Mouse (Mus musculus): ENCODE results near the gene Atp6v0e2. TPM values are rescaled to one million over a fixed set of nuclear protein-coding genes. Genes with fewer than 3 reads are reported as not detected.

Atp6v0e2 gene
- total and polyA plus RNA-seq, 3 experiments, result not detected

DNA sequence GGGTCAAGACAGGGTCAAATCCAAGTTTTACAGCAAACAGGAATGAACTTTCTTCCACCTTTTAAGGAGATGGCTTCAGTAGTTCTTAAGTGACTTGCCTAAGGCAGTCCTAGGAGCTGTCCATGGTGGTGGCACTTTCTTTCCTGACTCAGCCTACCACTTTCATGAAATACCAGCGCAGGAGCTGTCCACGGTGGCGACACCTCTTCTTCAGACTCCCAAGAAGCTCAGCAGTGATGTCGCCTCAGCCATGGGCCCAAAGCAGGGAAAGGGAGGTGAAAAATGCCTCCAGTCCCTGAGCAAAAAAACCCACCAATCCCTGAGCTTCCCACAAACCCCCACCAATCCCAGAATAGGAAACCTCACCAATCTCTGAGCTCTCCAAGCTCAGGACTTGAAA, 15.5 kb downstream of the Atp6v0e2 start:
- Histone ChIP-seq H3K4me1 (ENCODE audit: control insufficient read depth in 1 of 2, insufficient read depth in 2 of 2) (peaks cover 4 to 14% of the 10 kb centered on the region in 2 experiments), H3K79me2 (replicated peaks; ENCODE audit: control insufficient read depth, extremely low read depth, insufficient read depth, poor library complexity, severe bottlenecking) (no peaks in the 10 kb centered on the region), H3K27ac (ENCODE audit: insufficient read depth, low read depth) (no peak overlapping the region), H3K4me2 (ENCODE audit: insufficient read depth, low read depth, poor library complexity, severe bottlenecking) (no peak overlapping the region), H3K9me3 (replicated peaks; ENCODE audit: low read length) (no peaks in the 10 kb centered on the region), H3K36me3 (replicated peaks in 1 of 2; ENCODE audit: control insufficient read depth in 1 of 2, insufficient read depth in 1 of 2, low read length in 1 of 2) (peaks cover 0 to 7% of the 10 kb centered on the region in 2 experiments), H3K27me3 (replicated peaks) (peaks cover 41% of the 10 kb centered on the region), H3K4me3 (replicated peaks in 1 of 3; ENCODE audit: low read depth in 2 of 3, low read length in 2 of 3, poor library complexity in 1 of 3) (no peak overlapping the region), H3K9ac (ENCODE audit: insufficient read depth, low read depth) (no peak overlapping the region)
- dilution Hi-C loops (cut with MboI; ENCODE audit: extremely low pct_ligation_motif_present, extremely low pct_unique_long_range_greater_than_20kb, low sequenced_read_pairs), result no loop called here
- in situ Hi-C loops (cut with MboI; ENCODE audit: low pct_ligation_motif_present, low pct_unique_long_range_greater_than_20kb, low sequenced_read_pairs), result no loop called here
- TF ChIP-seq JUND (conservative IDR thresholded peaks at IDR 0.05; ENCODE audit: low read depth, low read length) (no peak), CTCF (conservative IDR thresholded peaks at IDR 0.05 in 1 of 2, IDR thresholded peaks at IDR 0.05 in 1 of 2; ENCODE audit: low read depth in 2 of 2, low read length in 2 of 2) (no peak), MXI1 (IDR thresholded peaks at IDR 0.05; ENCODE audit: low read depth, low read length) (peak; percentile 94), SIN3A (IDR thresholded peaks at IDR 0.05; ENCODE audit: low read length) (peak; percentile 98), UBTF (IDR thresholded peaks at IDR 0.05; ENCODE audit: low read depth, low read length) (no peak)
- peak; percentile 73 for DNase-seq (ENCODE audit: extremely low read depth)

DNA sequence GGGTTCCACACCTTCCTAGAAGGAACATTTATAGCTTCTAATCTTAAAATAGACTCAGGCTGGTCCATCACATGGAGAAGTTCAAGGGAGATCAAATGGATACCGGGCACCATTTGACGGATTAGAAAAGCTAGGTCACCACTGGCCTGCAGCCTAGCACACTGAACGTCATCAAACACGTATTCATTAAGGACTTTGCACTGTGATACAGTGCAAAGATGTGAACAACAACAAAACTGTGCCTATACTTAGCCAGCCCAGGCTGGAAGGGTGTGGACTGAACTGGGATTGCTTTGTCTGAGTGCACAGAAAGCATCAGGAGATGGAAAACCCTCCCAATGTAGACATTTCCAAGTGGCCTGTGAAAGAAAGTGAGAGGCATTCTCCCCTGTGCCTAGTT, 16.4 kb downstream of the Atp6v0e2 start:
- H3K9me3 ChIP-seq (replicated peaks; ENCODE audit: low read length), result no peaks in the 10 kb centered on the region
- no peaks in the 10 kb centered on the region for H3K79me2 ChIP-seq (replicated peaks; ENCODE audit: control insufficient read depth, extremely low read depth, insufficient read depth, poor library complexity, severe bottlenecking)
- H3K4me1 ChIP-seq (ENCODE audit: control insufficient read depth in 1 of 2, insufficient read depth in 2 of 2), result peaks cover 4 to 14% of the 10 kb centered on the region in 2 experiments
- no peak for TF ChIP-seq SMC3 (IDR thresholded peaks at IDR 0.05; ENCODE audit: low read depth, low read length)
- TF ChIP-seq MEF2A (IDR thresholded peaks at IDR 0.05; ENCODE audit: borderline replicate concordance, low read depth, low read length), result no peak
- TF ChIP-seq NELFE (IDR thresholded peaks at IDR 0.05; ENCODE audit: low read depth, low read length), result no peak
- TF ChIP-seq ZNF384 (IDR thresholded peaks at IDR 0.05; ENCODE audit: low read depth, low read length), result no peak
- H3K36me3 ChIP-seq (replicated peaks in 1 of 2; ENCODE audit: control insufficient read depth in 1 of 2, insufficient read depth in 1 of 2, low read length in 1 of 2), result peaks cover 0 to 8% of the 10 kb centered on the region in 2 experiments
- in situ Hi-C loops (cut with MboI; ENCODE audit: low pct_ligation_motif_present, low pct_unique_long_range_greater_than_20kb, low sequenced_read_pairs), result no loop called here
- no peak for DNase-seq (ENCODE audit: extremely low read depth)
- H3K27ac ChIP-seq (ENCODE audit: insufficient read depth, low read depth), result no peak overlapping the region
- H3K4me2 ChIP-seq (ENCODE audit: insufficient read depth, low read depth, poor library complexity, severe bottlenecking), result peak overlapping the region; percentile 83
- H3K27me3 ChIP-seq (replicated peaks), result peaks cover 32% of the 10 kb centered on the region
- peak overlapping the region; percentile 74; the same call in 1 of the 2 replicates for H3K9ac ChIP-seq (ENCODE audit: insufficient read depth, low read depth)
- dilution Hi-C loops (cut with MboI; ENCODE audit: extremely low pct_ligation_motif_present, extremely low pct_unique_long_range_greater_than_20kb, low sequenced_read_pairs), result no loop called here
- H3K4me3 ChIP-seq (replicated peaks in 1 of 3; ENCODE audit: low read depth in 2 of 3, low read length in 2 of 3, poor library complexity in 1 of 3), result peak overlapping the region in 2 of 3 experiments; percentile 63 to 87

DNA sequence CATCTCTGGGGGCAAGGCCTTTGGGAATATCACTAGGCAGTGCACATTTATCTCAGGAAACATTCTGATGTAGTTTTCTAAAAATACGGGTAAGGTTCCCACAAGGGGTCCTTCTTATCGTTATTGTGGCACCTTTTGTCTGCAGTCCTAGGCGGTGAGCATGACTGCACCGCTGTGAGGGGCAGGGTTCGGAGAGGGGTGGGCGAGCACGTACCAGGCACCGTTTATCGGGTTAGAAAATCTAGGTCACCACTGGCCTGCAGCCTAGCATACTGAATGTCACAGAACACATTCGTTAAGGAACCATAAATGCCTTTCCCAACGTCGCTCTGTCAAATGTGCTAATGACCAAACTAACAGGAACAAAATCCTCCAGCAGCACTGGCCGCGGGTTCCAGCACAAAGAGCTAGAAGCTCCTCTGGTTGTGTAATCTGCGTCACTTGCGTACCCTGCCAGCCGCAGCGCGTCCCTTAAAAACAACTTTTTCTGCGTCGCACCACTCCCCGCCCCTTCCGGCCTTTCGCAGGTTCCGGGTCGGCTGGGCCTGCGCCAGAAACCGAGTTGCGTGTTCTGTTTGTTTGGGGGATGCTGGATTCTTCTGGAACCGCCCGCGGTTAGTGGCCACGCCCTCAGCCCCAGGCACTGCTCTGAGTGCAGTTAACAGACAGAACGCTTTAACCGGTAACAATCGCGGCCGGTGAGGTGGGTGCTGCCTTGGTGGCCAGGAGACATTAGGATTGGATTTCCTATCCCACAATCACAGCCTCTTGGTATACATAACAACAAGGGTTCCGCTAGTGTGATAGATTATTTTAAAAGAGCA, 17.1 kb downstream of the Atp6v0e2 start, which contains the start of gene Lrrc61:
Gene Lrrc61, plus strand, starts transcription at position 517 of the 824 bp plus-strand sequence.
- H3K4me1 ChIP-seq (ENCODE audit: control insufficient read depth in 1 of 2, insufficient read depth in 2 of 2), result peaks cover 4 to 14% of the 10 kb centered on the region in 2 experiments
- in situ Hi-C loops (cut with MboI; ENCODE audit: low pct_ligation_motif_present, low pct_unique_long_range_greater_than_20kb, low sequenced_read_pairs) (loop anchor here (5.0 kb wide), 1 partner anchor 73 kb away; the partner anchor contains the start of gene AI854703), dilution Hi-C loops (cut with MboI; ENCODE audit: extremely low pct_ligation_motif_present, extremely low pct_unique_long_range_greater_than_20kb, low sequenced_read_pairs) (no loop called here)
- no peaks in the 10 kb centered on the region for H3K79me2 ChIP-seq (replicated peaks; ENCODE audit: control insufficient read depth, extremely low read depth, insufficient read depth, poor library complexity, severe bottlenecking)
- H3K4me3 ChIP-seq (replicated peaks in 1 of 3; ENCODE audit: low read depth in 2 of 3, low read length in 2 of 3, poor library complexity in 1 of 3), result peak within 1 kb of the TSS; percentile 63 to 87 (median 71)
- H3K36me3 ChIP-seq (replicated peaks in 1 of 2; ENCODE audit: control insufficient read depth in 1 of 2, insufficient read depth in 1 of 2, low read length in 1 of 2), result peaks cover 0 to 12% of the 10 kb centered on the region in 2 experiments
- peak; percentile 96 for DNase-seq (ENCODE audit: extremely low read depth)
- peak within 1 kb of the TSS; percentile 45 for H3K27ac ChIP-seq (ENCODE audit: insufficient read depth, low read depth)
- H3K9me3 ChIP-seq (replicated peaks; ENCODE audit: low read length), result no peaks in the 10 kb centered on the region
- peak within 1 kb of the TSS; percentile 76 for H3K9ac ChIP-seq (ENCODE audit: insufficient read depth, low read depth)
- peaks cover 29% of the 10 kb centered on the region for H3K27me3 ChIP-seq (replicated peaks)
- H3K4me2 ChIP-seq (ENCODE audit: insufficient read depth, low read depth, poor library complexity, severe bottlenecking), result peak within 1 kb of the TSS; percentile 83
- TF ChIP-seq CHD1 (IDR thresholded peaks at IDR 0.05; ENCODE audit: low read depth, low read length), result no peak
- TF ChIP-seq PAX5 (IDR thresholded peaks at IDR 0.05; ENCODE audit: low read length), result no peak
- peak; percentile 43; the same call in 1 of the 2 replicates for TF ChIP-seq KAT2A (IDR thresholded peaks at IDR 0.05; ENCODE audit: insufficient replicate concordance, low read length)
- no peak for TF ChIP-seq MAX (IDR thresholded peaks at IDR 0.05; ENCODE audit: low read length)
- no peak for TF ChIP-seq USF1 (IDR thresholded peaks at IDR 0.05; ENCODE audit: low read depth, low read length)
- peak; percentile 85 for TF ChIP-seq NRF1 (IDR thresholded peaks at IDR 0.05; ENCODE audit: low read depth, low read length)
- no peak; the same call in 1 of the 2 replicates for TF ChIP-seq ZMIZ1 (IDR thresholded peaks at IDR 0.05; ENCODE audit: low read depth, low read length)
- no peak for TF ChIP-seq CTCF (conservative IDR thresholded peaks at IDR 0.05 in 1 of 2, IDR thresholded peaks at IDR 0.05 in 1 of 2; ENCODE audit: low read depth in 2 of 2, low read length in 2 of 2)
- TF ChIP-seq NELFE (IDR thresholded peaks at IDR 0.05; ENCODE audit: low read depth, low read length), result peak; percentile 54
- TF ChIP-seq POLR2A (IDR thresholded peaks at IDR 0.05; ENCODE audit: low read depth, low read length), result peak; percentile 83
- no peak for TF ChIP-seq MEF2A (IDR thresholded peaks at IDR 0.05; ENCODE audit: borderline replicate concordance, low read depth, low read length)
- TF ChIP-seq UBTF (IDR thresholded peaks at IDR 0.05; ENCODE audit: low read depth, low read length), result no peak
- no peak for TF ChIP-seq MYC (IDR thresholded peaks at IDR 0.05; ENCODE audit: low read depth, low read length)
- TF ChIP-seq ZNF384 (IDR thresholded peaks at IDR 0.05; ENCODE audit: low read depth, low read length), result no peak
- no peak for TF ChIP-seq ZKSCAN1 (IDR thresholded peaks at IDR 0.05; ENCODE audit: borderline replicate concordance, low read depth, low read length)
- TF ChIP-seq RCOR1 (conservative IDR thresholded peaks at IDR 0.05; ENCODE audit: low read depth, low read length), result no peak
- TF ChIP-seq IRF4 (IDR thresholded peaks at IDR 0.05; ENCODE audit: low read depth, low read length), result no peak
- TF ChIP-seq JUND (conservative IDR thresholded peaks at IDR 0.05; ENCODE audit: low read depth, low read length), result no peak
- no peak; the same call in 1 of the 2 replicates for TF ChIP-seq HCFC1 (IDR thresholded peaks at IDR 0.05; ENCODE audit: low read depth, low read length)
- no peak for TF ChIP-seq JUN (IDR thresholded peaks at IDR 0.05; ENCODE audit: insufficient read depth, low read depth, low read length)

All from CH12.LX (cell line).